Mouse (Mus musculus): ENCODE results near the gene Pdlim7. TPM values are rescaled to one million over a fixed set of nuclear protein-coding genes. Genes with fewer than 3 reads are reported as not detected.

Pdlim7 gene
- total and polyA plus RNA-seq, 3 experiments = 12.3 to 40.6 TPM; not detected in 1

DNA sequence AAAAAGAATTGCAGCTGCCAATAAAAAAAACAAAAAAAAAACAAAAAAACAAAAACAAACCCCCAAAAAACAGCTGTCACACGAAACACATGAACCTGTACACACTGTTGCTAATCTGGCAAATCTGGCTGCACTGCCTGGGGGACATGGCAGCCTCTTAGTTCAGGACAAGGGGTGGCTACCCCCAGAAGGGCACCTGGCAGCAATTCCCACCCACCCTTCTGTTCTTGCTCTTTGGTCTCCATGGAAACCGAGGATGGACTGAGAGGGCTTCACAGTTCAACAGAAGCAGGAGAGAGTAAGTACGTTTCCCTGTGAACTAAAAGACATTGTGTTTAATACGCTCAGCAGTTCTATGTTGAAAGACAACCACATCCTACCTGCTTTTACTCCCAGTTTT is 17.8 kb downstream of the Pdlim7 start:
- Histone ChIP-seq H3K9ac (ENCODE audit: control insufficient read depth, low read depth, low read length, poor library complexity, severe bottlenecking) (no peak overlapping the region), H3K9me3 (replicated peaks; ENCODE audit: insufficient read depth, low read length) (no peaks in the 10 kb centered on the region), H3K27ac (ENCODE audit: control insufficient read depth, low read depth, low read length) (no peak overlapping the region), H3K36me3 (ENCODE audit: control insufficient read depth in 1 of 2, insufficient read depth in 2 of 2, low read length in 2 of 2) (peaks cover 0 to 11% of the 10 kb centered on the region in 2 experiments; a peak in 2 of 4 replicates), H3K4me1 (ENCODE audit: control insufficient read depth in 1 of 2, insufficient read depth in 2 of 2, low read length in 2 of 2) (peaks cover 0 to 15% of the 10 kb centered on the region in 2 experiments; a peak in 2 of 4 replicates), H3K4me3 (ENCODE audit: control insufficient read depth in 1 of 2, insufficient read depth in 1 of 2, low read depth in 2 of 2, low read length in 2 of 2) (no peak overlapping the region), H3K27me3 (ENCODE audit: control insufficient read depth in 1 of 2, insufficient read depth in 2 of 2, low read length in 2 of 2) (no peaks in the 10 kb centered on the region; a peak in 1 of 4 replicates), H3K79me2 (ENCODE audit: control insufficient read depth, insufficient read depth, low read length, poor library complexity) (no peaks in the 10 kb centered on the region)
- no peak for TF ChIP-seq MEF2A (IDR thresholded peaks at IDR 0.05; ENCODE audit: extremely low read depth, insufficient replicate concordance, low read depth, low read length, poor library complexity, severe bottlenecking)
- no peak for TF ChIP-seq ZC3H11A (IDR thresholded peaks at IDR 0.05; ENCODE audit: low read depth, low read length)
- TF ChIP-seq E2F4 (IDR thresholded peaks at IDR 0.05; ENCODE audit: borderline replicate concordance, low read depth, low read length) = no peak
- no peak for TF ChIP-seq KAT2A (conservative IDR thresholded peaks at IDR 0.05; ENCODE audit: low read depth, low read length)
- TF ChIP-seq POLR2A (IDR thresholded peaks at IDR 0.05; ENCODE audit: control insufficient read depth in 1 of 2, insufficient read depth in 1 of 2, low read depth in 1 of 2, low read length in 2 of 2, poor library complexity in 1 of 2) = no peak
- TF ChIP-seq HCFC1 (IDR thresholded peaks at IDR 0.05; ENCODE audit: low read depth, low read length) = no peak
- TF ChIP-seq NRF1 (IDR thresholded peaks at IDR 0.05; ENCODE audit: insufficient read depth, low read depth, low read length, poor library complexity, severe bottlenecking) = no peak
- no peak for TF ChIP-seq MYC (IDR thresholded peaks at IDR 0.05; ENCODE audit: low read depth, low read length)
- no peak for TF ChIP-seq RCOR1 (IDR thresholded peaks at IDR 0.05; ENCODE audit: low read depth, low read length)
- DNase-seq (ENCODE audit: low read depth, low spot score) = no peak

DNA sequence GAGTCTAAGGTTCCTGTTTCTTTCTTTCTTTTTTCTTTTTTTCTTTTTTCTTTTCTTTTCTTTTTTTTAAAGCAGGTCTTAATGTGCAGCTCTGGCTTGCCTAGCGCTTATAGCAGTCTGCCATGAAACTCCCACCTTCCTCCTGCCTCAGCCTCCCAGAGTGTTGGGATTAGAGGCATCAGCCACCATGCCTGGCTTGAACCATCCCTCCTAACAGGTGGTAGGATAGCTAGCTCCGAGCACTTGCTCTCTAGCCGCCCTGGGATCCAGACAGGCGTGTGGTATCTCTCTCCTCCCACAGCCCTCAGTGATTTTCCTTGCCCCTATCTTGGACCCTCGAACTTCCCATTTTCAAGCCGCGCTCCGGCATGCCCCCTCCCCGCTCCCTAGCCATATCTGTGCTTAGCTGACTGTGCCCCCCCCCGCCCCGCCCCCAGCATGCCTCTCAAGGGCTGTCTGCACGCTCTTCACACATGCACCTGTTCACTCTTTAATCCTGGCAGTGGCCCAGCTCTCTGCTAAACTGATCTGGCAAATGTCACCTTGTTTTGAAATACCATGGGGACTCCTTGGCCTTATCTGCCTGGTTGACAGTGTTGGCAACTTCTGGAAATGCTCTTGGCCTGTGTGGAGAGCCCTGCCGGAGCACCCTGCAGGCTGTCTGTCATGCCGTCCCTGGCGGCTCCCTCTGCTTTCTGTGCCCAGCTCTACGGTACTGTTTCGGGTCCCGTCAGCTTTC is 18.4 kb downstream of the Pdlim7 start:
- Histone ChIP-seq H3K27ac (ENCODE audit: control insufficient read depth, low read depth, low read length) (no peak overlapping the region), H3K79me2 (ENCODE audit: control insufficient read depth, insufficient read depth, low read length, poor library complexity) (no peaks in the 10 kb centered on the region), H3K36me3 (ENCODE audit: control insufficient read depth in 1 of 2, insufficient read depth in 2 of 2, low read length in 2 of 2) (peaks cover 0 to 11% of the 10 kb centered on the region in 2 experiments; a peak in 2 of 4 replicates), H3K9me3 (replicated peaks; ENCODE audit: insufficient read depth, low read length) (no peaks in the 10 kb centered on the region), H3K4me1 (ENCODE audit: control insufficient read depth in 1 of 2, insufficient read depth in 2 of 2, low read length in 2 of 2) (peaks cover 0 to 15% of the 10 kb centered on the region in 2 experiments; a peak in 2 of 4 replicates), H3K4me3 (ENCODE audit: control insufficient read depth in 1 of 2, insufficient read depth in 1 of 2, low read depth in 2 of 2, low read length in 2 of 2) (no peak overlapping the region), H3K9ac (ENCODE audit: control insufficient read depth, low read depth, low read length, poor library complexity, severe bottlenecking) (no peak overlapping the region), H3K27me3 (ENCODE audit: control insufficient read depth in 1 of 2, insufficient read depth in 2 of 2, low read length in 2 of 2) (no peaks in the 10 kb centered on the region; a peak in 1 of 4 replicates)
- DNase-seq (ENCODE audit: low read depth, low spot score) = peak; percentile 94
- TF ChIP-seq ZKSCAN1 (IDR thresholded peaks at IDR 0.05; ENCODE audit: low read depth, low read length) (no peak), USF1 (IDR thresholded peaks at IDR 0.05; ENCODE audit: low read depth, low read length) (no peak), CHD1 (IDR thresholded peaks at IDR 0.05; ENCODE audit: low read depth, low read length) (no peak), TAL1 (IDR thresholded peaks at IDR 0.05; ENCODE audit: low read length) (peak; percentile 38), E2F4 (IDR thresholded peaks at IDR 0.05; ENCODE audit: borderline replicate concordance, low read depth, low read length) (no peak), MAZ (IDR thresholded peaks at IDR 0.05; ENCODE audit: low read depth, low read length) (peak; percentile 96), MYC (IDR thresholded peaks at IDR 0.05; ENCODE audit: low read depth, low read length) (no peak), USF2 (IDR thresholded peaks at IDR 0.05; ENCODE audit: borderline replicate concordance in 1 of 2, insufficient read depth in 1 of 2, low read depth in 1 of 2, low read length in 2 of 2) (no peak), EP300 (IDR thresholded peaks at IDR 0.05; ENCODE audit: low read depth in 1 of 2, low read length in 2 of 2) (peak in 1 of 2 experiments; percentile 74), RCOR1 (IDR thresholded peaks at IDR 0.05; ENCODE audit: low read depth, low read length) (peak; percentile 93), TBP (IDR thresholded peaks at IDR 0.05; ENCODE audit: low read depth, low read length) (no peak), NRF1 (IDR thresholded peaks at IDR 0.05; ENCODE audit: insufficient read depth, low read depth, low read length, poor library complexity, severe bottlenecking) (no peak), HCFC1 (IDR thresholded peaks at IDR 0.05; ENCODE audit: low read depth, low read length) (peak; percentile 48), MAX (IDR thresholded peaks at IDR 0.05; ENCODE audit: low read length) (peak; percentile 61), POLR2A (IDR thresholded peaks at IDR 0.05; ENCODE audit: control insufficient read depth in 1 of 2, insufficient read depth in 1 of 2, low read depth in 1 of 2, low read length in 2 of 2, poor library complexity in 1 of 2) (no peak), RAD21 (IDR thresholded peaks at IDR 0.05; ENCODE audit: low read depth, low read length) (no peak), MEF2A (IDR thresholded peaks at IDR 0.05; ENCODE audit: extremely low read depth, insufficient replicate concordance, low read depth, low read length, poor library complexity, severe bottlenecking) (0 out of 2 replicates have a peak, but pooled peaks have one; percentile 41), SMC3 (IDR thresholded peaks at IDR 0.05; ENCODE audit: low read depth, low read length) (no peak), UBTF (IDR thresholded peaks at IDR 0.05; ENCODE audit: borderline replicate concordance, insufficient read depth, low read depth, low read length) (no peak), GATA1 (IDR thresholded peaks at IDR 0.05; ENCODE audit: low read depth, low read length) (peak; percentile 73), MXI1 (IDR thresholded peaks at IDR 0.05; ENCODE audit: low read depth, low read length) (peak; percentile 94), CHD2 (IDR thresholded peaks at IDR 0.05; ENCODE audit: low read length) (no peak), NELFE (IDR thresholded peaks at IDR 0.05; ENCODE audit: low read depth, low read length) (no peak), TCF12 (IDR thresholded peaks at IDR 0.05; ENCODE audit: low read depth, low read length) (peak; percentile 93), ZC3H11A (IDR thresholded peaks at IDR 0.05; ENCODE audit: low read depth, low read length) (no peak), ETS1 (IDR thresholded peaks at IDR 0.05; ENCODE audit: low read depth, low read length) (peak; percentile 95)

All from MEL (cell line).